Mouse (Mus musculus) kidney, embryonic 14.5 days (tissue): ENCODE results near the gene Onecut1. TPM values are rescaled to one million over a fixed set of nuclear protein-coding genes. Genes with fewer than 3 reads are reported as not detected.

Source experiments
- ATAC-seq: fragments of 200-750 bp; cut with Nextera tagmentation; 2 replicates; pipeline ENCODE4 v1.8.0; 2017; ENCODE audit warnings: moderate number of reproducible peaks, mild to moderate bottlenecking, moderate TSS enrichment, moderate library complexity; ENCODE audit not compliant: low FRiP score, low TSS enrichment
- H3K27ac ChIP-seq: fragments of 300-500 bp; sonication (generic); 2 replicates; pipeline ENCODE4 v1.5.1; 2014; ENCODE audit warnings: low read depth, mild to moderate bottlenecking, low read length, moderate library complexity, mixed read lengths
- H3K27me3 ChIP-seq: fragments of 300-500 bp; sonication (generic); 2 replicates; pipeline ENCODE4 v1.6.1; 2014; ENCODE audit warnings: mild to moderate bottlenecking, low read length; ENCODE audit not compliant: control insufficient read depth, insufficient read depth
- H3K36me3 ChIP-seq: fragments of 300-500 bp; sonication (generic); 2 replicates; pipeline ENCODE4 v1.6.1; 2014; ENCODE audit warnings: low read length, mixed read lengths; ENCODE audit not compliant: control insufficient read depth, insufficient read depth
- H3K4me1 ChIP-seq: fragments of 300-500 bp; sonication (generic); 2 replicates; pipeline ENCODE4 v1.6.1; 2014; ENCODE audit warnings: low read length, mixed read lengths; ENCODE audit not compliant: control insufficient read depth, insufficient read depth
- H3K4me2 ChIP-seq: fragments of 300-500 bp; sonication (generic); replicated peaks from 2 replicates; pipeline ENCODE4 v1.6.1; 2014; ENCODE audit warnings: low read depth, mild to moderate bottlenecking, low read length
- H3K4me3 ChIP-seq: fragments of 300-500 bp; sonication (generic); 2 replicates; pipeline ENCODE4 v1.5.1; 2014; ENCODE audit warnings: mild to moderate bottlenecking, low read length
- H3K9ac ChIP-seq: fragments of 300-500 bp; sonication (generic); 2 replicates; pipeline ENCODE4 v1.6.1; 2014; ENCODE audit warnings: low read depth, mild to moderate bottlenecking, low read length, moderate library complexity
- H3K9me3 ChIP-seq: fragments of 300-500 bp; sonication (generic); 2 replicates; pipeline ENCODE4 v1.6.1; 2016; ENCODE audit warnings: low read length; ENCODE audit not compliant: control insufficient read depth
- WGBS: fragments of 180-500 bp; shearing (Covaris S2); extraction: QIAGEN DNeasy Blood & Tissue Kit; methylation state at CpG from one replicate; pipeline ENCODE4 v1.1.7; 2014; 5-methylcytosine and 5-hydroxymethylcytosine counted together
- polyA plus RNA-seq: library from polyadenylated mRNA; unstranded; fragments of >200 nt; fragmentation: Nextera tagmentation; extraction: Ambion mirVana; gene quantifications from 2 replicates; pipeline ENCODE4 v1.2.1, GENCODE M21; 2014

Onecut1 gene
- polyA plus RNA-seq, 1 experiment from 2014 or later = 0.15 TPM

DNA sequence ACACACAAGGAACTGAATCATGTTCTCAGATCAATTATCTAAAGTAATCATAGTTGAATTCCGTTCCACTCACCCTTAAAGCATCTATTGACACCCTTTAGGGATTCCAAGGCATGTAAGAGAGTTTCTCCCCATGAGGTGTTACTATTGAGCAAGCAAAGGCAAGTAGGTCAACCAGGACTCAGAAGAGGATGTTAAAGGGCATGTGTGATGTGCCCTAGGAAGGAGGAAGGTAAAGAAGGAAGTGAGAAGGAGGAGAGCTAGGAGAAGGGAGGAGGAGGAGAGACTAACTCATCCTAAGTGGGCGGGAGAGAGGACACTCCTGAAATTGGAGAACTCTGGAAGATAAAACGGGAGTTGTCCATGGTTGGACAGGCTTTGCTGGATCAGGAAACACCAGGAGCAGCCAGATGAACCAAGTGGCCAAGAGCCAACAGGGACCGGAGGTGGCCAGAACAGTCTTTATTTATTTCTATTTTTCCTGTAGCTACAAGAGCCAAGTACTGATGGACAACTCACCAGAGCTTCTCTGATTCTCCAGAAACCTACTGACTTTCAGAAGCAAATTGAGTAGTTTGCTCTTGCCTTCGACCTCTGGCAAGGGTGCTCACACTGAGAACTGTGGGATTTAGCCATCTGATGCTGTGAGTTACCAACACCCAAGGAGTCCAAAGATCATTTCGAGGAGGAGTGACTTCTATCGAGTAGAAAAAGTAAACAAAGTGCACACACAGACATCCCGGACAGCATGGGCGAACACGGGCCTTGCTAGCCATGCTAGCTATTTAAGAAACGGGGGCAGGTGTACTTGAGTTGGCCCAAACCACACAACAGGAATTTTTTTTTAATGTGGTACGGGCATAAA is 77.2 kb downstream of the Onecut1 start:
- ATAC-seq = no peak

More for the DNA sequence above, 77.2 kb downstream of the Onecut1 start:
- Histone ChIP-seq H3K4me3 (no peak overlapping the region), H3K27me3 (no peaks in the 10 kb centered on the region), H3K4me1 (no peaks in the 10 kb centered on the region), H3K36me3 (no peaks in the 10 kb centered on the region), H3K4me2 (no peak overlapping the region), H3K27ac (no peak overlapping the region), H3K9me3 (no peaks in the 10 kb centered on the region), H3K9ac (no peak overlapping the region)
- WGBS = 66% methylated on average over 12 of the region's 12 CpGs

Other genes starting within 250 kb of the Onecut1 start
- 6.0 and 10.4 TPM in 2 replicates for gene Fam214a, start 91.0 kb downstream of the Onecut1 start, polyA plus RNA-seq
- gene Arpp19, start 175.7 kb downstream of the Onecut1 start, polyA plus RNA-seq = 274 and 341 TPM in 2 replicates
- 11.2 and 23.5 TPM in 2 replicates for gene Myo5a, start 209.1 kb downstream of the Onecut1 start, polyA plus RNA-seq